Mouse (Mus musculus) gastrocnemius, adult 2 months (tissue): ENCODE data around the gene Madcam1. TPM values are rescaled to one million over a fixed set of nuclear protein-coding genes. Genes with fewer than 3 reads are reported as not detected.
A peak's percentile ranks its signal among the peaks of the same experiment; 100 is the strongest.
"Not testable (repeated sequence)": the region's sequence is repeated elsewhere in the genome, so short reads cannot be mapped to it uniquely, and the experiment has no call there.

ENCODE experiments used
- DNase-seq: peaks from one replicate; pipeline ENCODE4 v3.0.0; 2022
- H3K27ac ChIP-seq: fragments of 200-600 bp; 2 replicates; pipeline ENCODE4 v1.8.1; 2022; ENCODE audit warnings: mild to moderate bottlenecking
- H3K4me3 ChIP-seq: fragments of 200-600 bp; 2 replicates; pipeline ENCODE4 v1.8.1; 2022; ENCODE audit warnings: mild to moderate bottlenecking, moderate library complexity
- CTCF ChIP-seq: fragments of 200-600 bp; IDR thresholded peaks from 2 replicates; pipeline ENCODE4 v1.8.1; 2022; ENCODE audit warnings: antibody characterized with exemption, mild to moderate bottlenecking, moderate library complexity
- intact Hi-C: fragments of 180-260 bp; cut with DNase I; formaldehyde crosslinking; loops from one replicate; pipeline ENCODE4 v1.15.1; 2025
- total RNA-seq, 2 experiments: library from RNA; stranded (reverse); gene quantifications; 2 replicates each; pipeline ENCODE4 v1.2.3; 2021

Madcam1 gene
- total RNA-seq, 2 experiments from 2014 or later = not detected

DNA sequence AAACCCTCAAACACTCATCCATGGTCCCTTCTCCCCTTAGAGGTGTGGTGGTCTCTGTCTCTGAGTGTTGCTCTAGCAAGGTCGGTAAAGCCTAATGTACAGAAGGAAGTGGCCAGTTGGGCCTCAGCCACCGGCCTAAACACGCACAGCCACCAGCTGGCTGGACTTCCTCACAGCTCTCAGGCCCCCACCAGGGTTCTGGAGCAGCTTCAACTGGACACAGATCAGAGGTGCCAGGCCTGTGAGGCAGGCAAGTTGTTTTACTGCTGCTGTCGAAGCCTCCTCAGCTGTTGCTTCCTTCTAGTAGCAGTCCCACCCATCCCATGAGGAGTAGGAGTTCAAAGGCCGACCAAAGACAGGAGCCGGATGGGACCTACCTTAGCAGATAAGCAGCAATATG, 33.6 kb downstream of the Madcam1 start:
- H3K27ac ChIP-seq = peak overlapping the region; percentile 63
- no peak overlapping the region for H3K4me3 ChIP-seq
- no peak for DNase-seq
- intact Hi-C loops = loop anchor here (2.0 kb wide), 1 partner anchor 91 kb away; no protein-coding TSS in a partner anchor
- TF ChIP-seq CTCF = no peak

DNA sequence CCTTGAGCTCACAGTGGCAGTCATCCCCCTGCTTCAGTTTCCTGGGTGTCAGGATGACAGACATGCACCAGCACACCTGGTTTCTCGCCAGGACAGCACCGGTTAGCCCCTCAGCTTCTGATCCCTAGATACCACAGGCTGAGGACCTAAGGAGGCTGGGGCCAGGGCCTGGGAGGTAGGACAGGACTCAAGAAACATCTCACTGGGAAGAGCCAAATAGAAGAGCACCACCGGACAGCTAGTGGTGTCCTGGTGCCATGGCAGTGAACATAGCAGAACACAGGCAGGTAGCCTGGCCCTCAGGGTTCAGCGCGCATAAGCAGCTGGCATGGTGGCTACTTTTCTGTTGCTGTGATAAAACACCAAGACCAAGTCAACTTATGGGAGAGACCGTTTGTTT, 34.1 kb downstream of the Madcam1 start:
- H3K4me3 ChIP-seq = no peak overlapping the region
- no peak for DNase-seq
- H3K27ac ChIP-seq = 0 out of 2 replicates have a peak overlapping the region, but pooled peaks have one; percentile 63
- intact Hi-C loops = no loop called here
- no peak for TF ChIP-seq CTCF

DNA sequence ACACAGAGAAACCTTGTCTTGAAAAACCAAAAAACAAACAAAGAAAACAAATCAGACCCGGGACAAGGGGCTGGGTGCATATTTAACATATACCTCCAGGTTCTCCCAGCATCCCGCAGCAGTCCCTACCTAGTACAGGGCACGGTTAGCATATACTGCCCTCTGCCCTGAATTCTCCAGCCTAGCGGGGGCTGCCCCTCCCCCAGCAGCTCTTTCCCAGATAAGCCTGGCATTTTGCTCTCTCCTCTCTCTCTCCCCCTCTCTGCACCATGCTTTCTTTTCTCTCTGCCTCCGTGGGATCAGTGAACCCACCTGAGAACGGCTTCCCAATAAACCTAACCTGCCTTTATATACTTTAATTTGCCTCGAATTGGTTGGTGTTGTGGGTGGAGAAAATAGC, 36.3 kb downstream of the Madcam1 start:
- Histone ChIP-seq H3K4me3 (no peak overlapping the region), H3K27ac (peak overlapping the region; percentile 88)
- intact Hi-C loops = no loop called here
- TF ChIP-seq CTCF = no peak
- no peak for DNase-seq

DNA sequence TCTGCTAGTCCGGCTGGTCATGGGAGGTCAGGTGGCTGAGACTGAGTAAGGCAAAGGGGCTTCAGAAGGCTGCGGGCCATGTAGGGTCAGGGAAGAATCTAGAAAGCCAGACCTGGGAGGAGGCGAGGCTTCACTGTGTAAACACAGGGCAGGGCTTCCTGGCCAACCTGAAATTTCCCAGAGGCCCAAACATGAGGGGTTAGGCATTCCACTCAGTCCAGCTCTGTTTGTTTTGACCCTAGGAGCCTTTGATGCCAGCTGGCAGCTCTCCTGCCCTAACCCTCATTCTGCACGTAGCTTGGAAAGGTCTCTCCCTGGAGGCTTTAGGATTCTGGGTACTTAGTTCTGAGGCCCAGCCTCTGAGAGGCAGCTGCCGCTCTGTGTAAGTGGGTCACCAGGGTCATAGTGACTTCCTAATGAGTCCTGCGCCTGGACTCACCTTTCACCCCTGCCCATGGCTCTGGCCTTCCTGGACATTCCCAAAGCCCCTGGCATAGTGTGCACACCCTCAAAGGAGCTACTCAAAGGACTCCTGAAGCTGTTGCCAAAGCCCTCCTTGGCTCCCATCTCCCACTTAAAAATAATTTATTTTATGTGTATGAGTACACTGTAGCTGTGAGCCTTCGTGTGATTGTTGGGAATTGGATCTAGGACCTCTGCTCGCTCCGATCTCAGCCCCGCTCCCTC, 37.2 kb downstream of the Madcam1 start:
- peak overlapping the region; percentile 88 for H3K27ac ChIP-seq
- no peak overlapping the region for H3K4me3 ChIP-seq
- no peak for TF ChIP-seq CTCF
- intact Hi-C loops = no loop called here
- no peak for DNase-seq

DNA sequence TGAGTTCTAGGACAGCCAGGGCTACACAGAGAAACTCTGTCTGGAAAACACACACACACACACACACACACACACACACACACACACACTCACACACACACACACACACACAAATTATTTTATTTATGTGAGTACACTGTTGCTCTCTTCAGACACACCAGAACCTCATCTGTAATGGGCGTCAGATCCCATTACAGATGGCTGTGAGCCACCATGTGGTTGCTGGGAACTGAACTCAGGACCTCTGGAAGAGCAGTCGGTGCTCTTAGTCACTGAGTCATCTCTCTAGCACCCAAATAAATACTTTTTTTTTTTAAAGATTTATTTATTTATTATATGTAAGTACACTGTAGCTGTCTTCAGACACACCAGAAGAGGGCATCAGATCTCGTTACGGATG, 38.6 kb downstream of the Madcam1 start:
- H3K4me3 ChIP-seq, DNase-seq, intact Hi-C loops, H3K27ac ChIP-seq: not testable (repeated sequence)

DNA sequence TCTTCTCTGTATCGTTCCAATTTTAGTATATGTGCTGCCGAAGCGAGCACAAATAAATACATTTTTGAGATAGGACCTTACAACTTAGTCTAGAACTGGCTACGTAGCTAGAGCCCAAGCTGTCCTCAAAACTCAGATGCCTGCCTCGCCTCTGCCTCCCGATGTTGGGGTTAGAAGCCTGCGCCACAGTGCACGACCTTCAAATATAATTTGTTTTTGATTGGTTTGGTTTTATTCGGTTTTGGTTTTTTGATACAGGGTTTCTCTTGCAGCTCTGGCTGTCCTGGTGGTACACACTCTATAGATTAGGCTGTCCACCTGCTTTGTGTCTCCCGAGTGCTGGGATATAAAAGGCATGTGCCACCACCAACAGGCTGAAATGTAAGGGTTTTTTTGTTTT, 39.2 kb downstream of the Madcam1 start:
- intact Hi-C loops = no loop called here
- no peak for DNase-seq
- Histone ChIP-seq H3K27ac (peak overlapping the region; percentile 100), H3K4me3 (peak overlapping the region; percentile 92)
- no peak for TF ChIP-seq CTCF

DNA sequence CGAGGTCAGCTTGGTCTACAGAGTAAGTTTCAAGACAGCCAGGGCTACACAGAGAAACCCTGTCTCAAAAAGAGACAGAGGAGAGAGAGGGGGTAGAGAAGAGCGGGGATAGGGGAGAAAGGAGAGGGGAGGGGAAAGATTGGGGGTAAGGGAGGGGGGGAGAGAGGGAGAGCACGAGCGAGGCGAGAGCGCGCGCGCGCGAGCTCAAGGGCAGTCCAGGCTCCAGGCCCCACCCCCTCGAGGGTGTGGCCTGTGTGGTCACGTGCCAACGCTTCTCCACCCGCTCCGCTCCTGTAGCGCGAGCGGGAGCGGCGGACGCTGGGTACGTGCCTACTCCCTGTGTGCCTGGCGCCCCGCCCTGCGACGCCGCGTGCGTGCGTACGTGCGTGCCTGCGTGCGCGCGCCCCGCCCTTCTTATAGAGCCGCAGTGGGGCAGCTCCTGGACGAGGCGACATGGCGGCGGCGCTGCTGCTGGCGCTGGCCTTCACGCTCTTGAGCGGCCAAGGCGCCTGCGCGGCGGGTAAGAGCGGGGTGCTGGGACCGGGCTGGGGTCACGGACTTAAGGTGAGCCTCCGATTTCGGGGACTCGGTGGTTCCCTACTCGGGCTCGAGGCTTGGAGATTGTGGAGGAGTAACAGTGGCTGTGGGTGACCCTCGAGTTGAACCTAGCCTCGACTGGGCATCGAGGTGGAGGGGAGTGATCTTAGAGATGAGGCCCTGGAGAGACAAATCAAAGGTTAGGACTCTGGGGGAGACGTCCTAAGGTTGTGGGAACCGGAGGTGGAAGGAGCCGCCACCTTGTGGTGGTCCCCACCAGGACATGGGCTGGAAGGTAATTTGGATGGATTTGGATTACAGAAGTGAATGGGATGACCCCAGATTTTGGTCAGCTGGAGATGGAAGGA, 40.0 kb downstream of the Madcam1 start, which contains the start of gene Bsg:
Gene Bsg, plus strand, starts transcription at position 427 of the 905 bp plus-strand sequence.
- intact Hi-C loops = loop anchor here (2.0 kb wide), 1 partner anchor 22 kb away; the partner anchor contains the start of gene Cdc34
- peak within 1 kb of the TSS; percentile 92 for H3K4me3 ChIP-seq
- H3K27ac ChIP-seq = peak within 1 kb of the TSS; percentile 100
- peak; percentile 100 for DNase-seq
- peak; percentile 59 for TF ChIP-seq CTCF

DNA sequence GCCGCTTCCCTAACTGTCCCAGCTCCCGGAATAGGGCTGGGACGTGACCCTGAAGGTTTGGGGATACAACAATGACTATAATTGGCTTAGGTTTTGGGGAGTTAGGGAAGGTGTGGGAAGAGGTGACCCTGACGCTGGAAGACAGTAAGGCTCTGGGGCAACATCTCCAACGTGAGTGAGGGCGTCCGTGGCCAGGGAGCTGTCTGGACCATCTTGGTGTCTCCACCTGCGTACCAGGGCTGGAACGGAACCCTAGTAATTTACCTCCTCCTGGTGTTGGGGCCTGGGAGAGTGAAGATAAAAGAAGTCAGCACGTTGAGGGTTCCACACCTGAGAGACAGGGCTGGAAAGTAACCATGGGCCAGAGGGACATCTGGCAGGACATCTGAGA, 40.6 kb downstream of the Madcam1 start:
- intact Hi-C loops = loop anchor here (2.0 kb wide), 1 partner anchor 22 kb away; the partner anchor contains the start of gene Cdc34
- no peak for TF ChIP-seq CTCF
- Histone ChIP-seq H3K4me3 (peak overlapping the region; percentile 92), H3K27ac (peak overlapping the region; percentile 100)
- DNase-seq = peak; percentile 25

DNA sequence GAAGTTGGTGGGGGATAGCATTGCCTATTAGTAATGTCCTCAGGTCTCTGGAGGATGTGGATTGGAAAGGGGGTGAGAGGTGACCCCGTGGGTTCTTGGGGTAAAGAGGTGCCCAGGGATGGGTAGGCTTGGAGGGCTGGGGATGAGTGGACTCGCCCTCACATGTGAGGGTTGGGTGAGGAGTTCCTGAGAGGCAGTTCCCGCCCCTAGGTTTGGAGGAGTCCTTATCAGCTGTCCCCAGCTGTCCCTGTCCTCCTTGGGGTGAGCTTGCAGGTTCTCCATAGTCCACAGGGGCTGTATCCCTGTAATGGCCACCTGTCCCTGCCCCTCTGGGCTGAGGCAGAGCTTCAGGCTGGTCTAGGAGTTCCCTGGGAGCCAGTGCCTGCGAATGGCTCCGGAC, 41.6 kb downstream of the Madcam1 start:
- no peak for DNase-seq
- intact Hi-C loops = loop anchor here (2.0 kb wide), 1 partner anchor 23 kb away; the partner anchor contains the start of gene Cdc34
- no peak for TF ChIP-seq CTCF
- H3K4me3 ChIP-seq = peak overlapping the region; percentile 92
- H3K27ac ChIP-seq = peak overlapping the region; percentile 100

DNA sequence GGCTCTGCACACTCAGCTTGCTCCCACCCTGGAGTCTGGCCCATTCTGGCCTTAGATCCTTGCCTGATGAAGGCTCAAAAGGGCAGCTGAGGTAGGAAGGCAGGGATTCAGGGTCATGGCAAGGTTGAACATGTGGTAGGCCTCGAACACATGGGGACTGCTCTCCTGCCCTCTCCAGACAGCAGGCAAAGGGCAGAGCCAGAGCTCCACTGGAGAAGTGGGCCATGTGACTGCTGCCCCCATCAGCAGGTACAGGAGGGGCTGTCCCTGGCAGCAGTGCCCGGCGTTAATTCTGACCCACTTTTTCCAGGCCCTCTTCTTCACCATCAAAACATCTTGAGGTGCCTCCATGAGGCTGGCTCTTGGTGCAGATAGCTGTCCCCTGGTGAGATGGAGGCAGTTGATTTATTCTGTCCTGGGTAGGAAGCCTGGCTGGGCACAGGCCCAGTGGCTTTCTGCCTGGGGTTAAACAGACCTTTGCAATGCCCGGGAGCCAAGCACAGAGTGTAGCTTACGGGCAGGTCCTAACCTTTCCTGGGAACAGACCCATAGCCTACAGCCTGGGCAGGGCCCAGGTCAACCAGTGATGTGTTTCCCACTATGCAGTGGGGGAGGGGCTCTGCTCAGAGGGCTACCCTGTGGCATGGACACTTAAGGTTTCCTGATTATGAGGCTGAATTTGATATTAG, 42.2 kb downstream of the Madcam1 start:
- Histone ChIP-seq H3K4me3 (peak overlapping the region; percentile 92), H3K27ac (peak overlapping the region; percentile 100)
- intact Hi-C loops = no loop called here
- peak; percentile 88 for DNase-seq
- TF ChIP-seq CTCF = no peak

DNA sequence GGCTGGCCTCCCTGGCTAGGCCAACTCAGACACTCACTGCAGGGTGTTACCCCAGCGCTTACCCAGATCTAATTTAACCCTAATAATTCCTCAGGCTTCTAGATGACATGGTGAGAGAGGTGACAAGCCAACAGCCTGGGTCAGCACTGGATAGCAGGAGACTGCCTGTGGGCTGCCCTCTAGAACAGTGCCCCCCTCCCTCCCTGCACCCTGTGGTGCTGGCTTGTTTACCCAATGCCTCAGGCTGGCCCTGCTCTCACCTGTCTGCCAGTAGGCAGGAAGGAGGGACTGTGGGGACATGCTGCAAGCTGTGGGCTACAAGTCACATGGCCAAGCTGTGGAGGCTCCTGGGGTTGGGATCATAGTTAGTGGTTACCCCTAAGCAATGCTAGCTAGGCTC, 42.8 kb downstream of the Madcam1 start:
- intact Hi-C loops = no loop called here
- Histone ChIP-seq H3K27ac (peak overlapping the region; percentile 100), H3K4me3 (peak overlapping the region; percentile 92)
- no peak for TF ChIP-seq CTCF
- DNase-seq = peak; percentile 72

DNA sequence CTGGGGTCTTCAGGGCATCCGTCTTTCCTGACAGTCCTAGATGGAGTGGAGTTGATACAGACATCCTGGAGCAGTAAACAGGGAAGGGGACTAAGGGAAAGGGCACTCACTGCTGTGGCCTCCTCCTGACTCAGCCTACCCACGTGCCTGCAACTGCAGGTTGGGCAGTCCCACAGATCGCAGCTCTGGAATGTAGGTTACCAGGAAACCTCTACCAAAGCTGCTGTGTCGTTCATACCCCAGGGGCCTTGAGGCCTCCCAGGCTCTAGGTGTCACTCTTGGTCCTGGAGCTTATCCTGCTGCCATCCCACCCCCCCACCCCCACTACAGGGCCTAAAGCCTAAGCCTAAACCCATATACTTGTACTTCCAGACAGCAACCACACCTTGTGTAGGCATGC, 43.4 kb downstream of the Madcam1 start:
- Histone ChIP-seq H3K4me3 (peak overlapping the region; percentile 92), H3K27ac (peak overlapping the region; percentile 100)
- intact Hi-C loops = no loop called here
- DNase-seq = peak; percentile 36
- no peak for TF ChIP-seq CTCF

DNA sequence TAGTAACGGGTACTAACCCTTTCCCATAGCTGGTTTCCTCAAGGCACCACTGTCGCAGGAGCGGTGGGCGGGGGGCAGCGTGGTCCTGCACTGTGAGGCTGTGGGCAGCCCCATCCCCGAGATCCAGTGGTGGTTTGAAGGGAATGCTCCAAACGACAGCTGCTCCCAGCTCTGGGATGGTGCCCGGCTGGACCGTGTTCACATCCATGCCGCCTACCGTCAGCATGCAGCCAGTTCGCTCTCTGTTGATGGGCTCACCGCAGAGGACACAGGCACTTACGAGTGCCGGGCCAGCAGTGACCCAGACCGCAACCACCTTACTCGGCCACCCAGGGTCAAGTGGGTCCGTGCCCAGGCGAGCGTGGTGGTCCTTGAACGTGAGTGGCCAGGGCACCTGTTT, 44.3 kb downstream of the Madcam1 start:
- intact Hi-C loops = no loop called here
- Histone ChIP-seq H3K4me3 (peak overlapping the region; percentile 92), H3K27ac (peak overlapping the region; percentile 100)
- peak; percentile 74 for DNase-seq
- 0 out of 2 replicates have a peak, but pooled peaks have one; percentile 1 for TF ChIP-seq CTCF
